Mouse (Mus musculus) midbrain, embryonic 11.5 days (tissue): ENCODE data around the gene Tapbp. TPM values are rescaled to one million over a fixed set of nuclear protein-coding genes. Genes with fewer than 3 reads are reported as not detected.

Source experiments
- ATAC-seq: fragments of 200-750 bp; cut with Nextera tagmentation; 2 replicates; pipeline ENCODE4 v1.8.0; 2017; ENCODE audit warnings: moderate TSS enrichment, moderate library complexity; ENCODE audit not compliant: low FRiP score
- DNase-seq: peaks from one replicate; pipeline ENCODE4 v3.0.0; 2015; ENCODE audit warnings: low spot score; ENCODE audit errors: missing footprints
- H3K27ac ChIP-seq: fragments of 300-500 bp; sonication (generic); 2 replicates; pipeline ENCODE4 v1.5.1; 2014; ENCODE audit warnings: low read depth, low read length
- H3K27me3 ChIP-seq: fragments of 300-500 bp; sonication (generic); 2 replicates; pipeline ENCODE4 v1.6.1; 2014; ENCODE audit warnings: mild to moderate bottlenecking, low read length, moderate library complexity, mixed read lengths; ENCODE audit not compliant: control insufficient read depth, insufficient read depth
- H3K36me3 ChIP-seq: fragments of 300-500 bp; sonication (generic); 2 replicates; pipeline ENCODE4 v1.6.1; 2014; ENCODE audit warnings: mild to moderate bottlenecking, low read length, moderate library complexity, mixed read lengths; ENCODE audit not compliant: control insufficient read depth, insufficient read depth
- H3K4me1 ChIP-seq: fragments of 300-500 bp; sonication (generic); 2 replicates; pipeline ENCODE4 v1.6.1; 2014; ENCODE audit warnings: low read length; ENCODE audit not compliant: control insufficient read depth, insufficient read depth
- H3K4me2 ChIP-seq: fragments of 300-500 bp; sonication (generic); 2 replicates; pipeline ENCODE4 v1.6.1; 2014; ENCODE audit warnings: mild to moderate bottlenecking, moderate library complexity
- H3K4me3 ChIP-seq: fragments of 300-500 bp; sonication (generic); 2 replicates; pipeline ENCODE4 v1.5.1; 2014; ENCODE audit warnings: low read depth, low read length
- H3K9ac ChIP-seq: fragments of 300-500 bp; sonication (generic); 2 replicates; pipeline ENCODE4 v1.6.1; 2014; ENCODE audit warnings: low read length
- H3K9me3 ChIP-seq: fragments of 300-500 bp; sonication (generic); 2 replicates; pipeline ENCODE4 v1.6.1; 2016; ENCODE audit warnings: low read length; ENCODE audit not compliant: control insufficient read depth
- WGBS: fragments of 180-500 bp; shearing (Covaris S2); extraction: QIAGEN DNeasy Blood & Tissue Kit; methylation state at CpG from one replicate; pipeline ENCODE4 v1.1.7; 2014; 5-methylcytosine and 5-hydroxymethylcytosine counted together
- microRNA-seq: library from miRNA; unstranded; fragments of <30 nt; microRNA quantifications from one replicate; pipeline ENCODE4, GENCODE M21; 2017
- polyA plus RNA-seq: library from polyadenylated mRNA; unstranded; fragments of >200 nt; fragmentation: Nextera tagmentation; extraction: Ambion mirVana; gene quantifications from 2 replicates; pipeline ENCODE4 v1.2.1, GENCODE M21; 2014

Gene Tapbp
- polyA plus RNA-seq, 1 experiment from 2014 or later = 14.8 TPM

DNA sequence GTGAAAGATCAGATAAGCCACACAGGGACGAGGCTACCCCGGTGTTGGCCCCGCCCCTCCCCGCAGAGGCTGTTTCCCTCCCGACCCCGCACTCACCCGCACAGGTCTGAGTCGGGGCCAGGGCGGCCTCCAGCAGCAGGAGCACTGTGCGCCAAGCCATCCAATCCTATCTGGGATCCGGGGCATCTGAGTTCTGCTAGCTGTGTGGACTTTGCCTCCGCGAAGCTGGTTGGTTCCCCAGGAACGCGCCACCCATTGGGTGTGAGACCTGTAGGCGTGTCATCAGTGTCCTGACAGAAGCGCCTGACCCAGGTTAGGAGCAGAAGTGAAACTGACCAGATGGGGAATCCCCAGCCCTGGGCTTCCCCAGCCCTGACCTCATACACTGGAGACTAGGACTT lies 62.9 kb downstream of the Tapbp start:
- Histone ChIP-seq H3K27me3 (peaks cover 29% of the 10 kb centered on the region), H3K36me3 (no peaks in the 10 kb centered on the region), H3K4me3 (peak overlapping the region; percentile 30), H3K4me2 (peak overlapping the region; percentile 44), H3K4me1 (peaks cover 7% of the 10 kb centered on the region), H3K27ac (no peak overlapping the region), H3K9me3 (no peaks in the 10 kb centered on the region), H3K9ac (peak overlapping the region; percentile 24; the same call in 1 of the 2 replicates)
- under 1% methylated on average over 17 of the region's 17 CpGs for WGBS
- ATAC-seq (no peak), DNase-seq (peak; percentile 89)

Small RNAs within 50 kb of the gene (microRNA-seq; reads per million reads assigned to microRNA genes)
- not detected for gene Gm27740

Other genes starting within 250 kb of the Tapbp start
- 581 and 639 TPM in 2 replicates for gene Hnrnpm, start 229.0 kb upstream of the Tapbp start, polyA plus RNA-seq
- gene March2, start 197.2 kb upstream of the Tapbp start, polyA plus RNA-seq = 37.3 and 39.0 TPM in 2 replicates
- 295 and 314 TPM in 2 replicates for gene Rab11b, start 155.4 kb upstream of the Tapbp start, polyA plus RNA-seq
- gene Angptl4, start 134.1 kb upstream of the Tapbp start, polyA plus RNA-seq = 20.6 and 21.4 TPM in 2 replicates
- 18.3 and 23.9 TPM in 2 replicates for gene Kank3, start 105.4 kb upstream of the Tapbp start, polyA plus RNA-seq
- gene Rps28, start 91.3 kb upstream of the Tapbp start, polyA plus RNA-seq = 748 and 845 TPM in 2 replicates
- gene Ndufa7, start 91.3 kb upstream of the Tapbp start, polyA plus RNA-seq = 408 and 456 TPM in 2 replicates
- 67.5 and 70.5 TPM in 2 replicates for gene Cd320, start 72.8 kb upstream of the Tapbp start, polyA plus RNA-seq
- not detected in 2 replicates for gene Gm7029, start 42.1 kb upstream of the Tapbp start, polyA plus RNA-seq
- gene Kifc1, start 25.2 kb upstream of the Tapbp start, polyA plus RNA-seq = 8.1 and 11.4 TPM in 2 replicates
- gene Platr17, start 10.8 kb upstream of the Tapbp start, polyA plus RNA-seq = 0.22 TPM in 1 of 2 replicates, not detected in the other
- 59.5 and 60.4 TPM in 2 replicates for gene Daxx, start 6.5 kb upstream of the Tapbp start, polyA plus RNA-seq
- gene Zbtb22, start within 50 bp of the Tapbp start, polyA plus RNA-seq = 8.0 and 9.4 TPM in 2 replicates
- 29.3 and 33.6 TPM in 2 replicates for gene Rgl2, start 13.6 kb downstream of the Tapbp start, polyA plus RNA-seq
- gene Pfdn6, start 24.4 kb downstream of the Tapbp start, polyA plus RNA-seq = 206 and 208 TPM in 2 replicates
- gene Wdr46, start 24.8 kb downstream of the Tapbp start, polyA plus RNA-seq = 27.4 and 28.9 TPM in 2 replicates
- gene B3galt4, start 35.6 kb downstream of the Tapbp start, polyA plus RNA-seq = 3.4 and 4.2 TPM in 2 replicates
- gene Vps52, start 39.9 kb downstream of the Tapbp start, polyA plus RNA-seq = 36.3 and 36.5 TPM in 2 replicates
- 1,159 and 1,302 TPM in 2 replicates for gene Rps18, start 40.1 kb downstream of the Tapbp start, polyA plus RNA-seq
- gene H2-K1, start 84.4 kb downstream of the Tapbp start, polyA plus RNA-seq = 30.0 and 37.2 TPM in 2 replicates
- 5.5 and 7.1 TPM in 2 replicates for gene Ring1, start 108.8 kb downstream of the Tapbp start, polyA plus RNA-seq
- 95.4 and 99.0 TPM in 2 replicates for gene H2-Ke6, start 112.2 kb downstream of the Tapbp start, polyA plus RNA-seq
- 85.1 and 97.4 TPM in 2 replicates for gene Slc39a7, start 115.8 kb downstream of the Tapbp start, polyA plus RNA-seq
- gene Rxrb, start 115.9 kb downstream of the Tapbp start, polyA plus RNA-seq = 17.2 and 17.9 TPM in 2 replicates
- 0.52 and 1.4 TPM in 2 replicates for gene Col11a2, start 123.5 kb downstream of the Tapbp start, polyA plus RNA-seq
- gene H2-Oa, start 176.4 kb downstream of the Tapbp start, polyA plus RNA-seq = 0.19 and 0.33 TPM in 2 replicates
- gene H2-DMa, start 203.6 kb downstream of the Tapbp start, polyA plus RNA-seq = 8.0 and 9.5 TPM in 2 replicates
- gene Brd2, start 206.7 kb downstream of the Tapbp start, polyA plus RNA-seq = 98.7 and 99.2 TPM in 2 replicates
- gene H2-DMb2, start 227.4 kb downstream of the Tapbp start, polyA plus RNA-seq = not detected in 2 replicates
- 0.25 and 0.38 TPM in 2 replicates for gene H2-DMb1, start 237.2 kb downstream of the Tapbp start, polyA plus RNA-seq